Mouse (Mus musculus): ENCODE results near the gene Rspo3.

Rspo3 gene

GRCm38 (mm10) chr10:29470454-29470853, 65.2 kb downstream of the Rspo3 start:
- TF ChIP-seq CTCF (conservative IDR thresholded peaks at IDR 0.05; ENCODE audit: low read length), result no peak
- H3K27me3 ChIP-seq (ENCODE audit: insufficient read depth, low read length), result no peaks in the 10 kb centered on the region
- H3K36me3 ChIP-seq (ENCODE audit: insufficient read depth, low read length), result no peaks in the 10 kb centered on the region
- H3K9me3 ChIP-seq (ENCODE audit: low read length), result no peaks in the 10 kb centered on the region
- H3K4me3 ChIP-seq (replicated peaks; ENCODE audit: low read length), result no peak overlapping the region
- no peaks in the 10 kb centered on the region for H3K4me1 ChIP-seq (replicated peaks; ENCODE audit: low read depth, low read length)

- no peak overlapping the region for H3K4me3 ChIP-seq (replicated peaks; ENCODE audit: low read length)
- no peaks in the 10 kb centered on the region for H3K4me1 ChIP-seq (replicated peaks; ENCODE audit: low read depth, low read length)
- no peaks in the 10 kb centered on the region for H3K9me3 ChIP-seq (ENCODE audit: low read length)
- no peaks in the 10 kb centered on the region for H3K27me3 ChIP-seq (ENCODE audit: insufficient read depth, low read length)
- H3K36me3 ChIP-seq (ENCODE audit: insufficient read depth, low read length), result no peaks in the 10 kb centered on the region
- TF ChIP-seq CTCF (conservative IDR thresholded peaks at IDR 0.05; ENCODE audit: low read length) (no peak), NANOG (IDR thresholded peaks at IDR 0.05; ENCODE audit: borderline replicate concordance, low read length) (no peak), POU5F1 (IDR thresholded peaks at IDR 0.05; ENCODE audit: borderline replicate concordance, low read length) (no peak)
These were observed 75.6 kb downstream of the Rspo3 start for GRCm38 (mm10) chr10:29460100-29460499.

- TF ChIP-seq POU5F1 (IDR thresholded peaks at IDR 0.05; ENCODE audit: borderline replicate concordance, low read length) (no peak), CTCF (conservative IDR thresholded peaks at IDR 0.05; ENCODE audit: low read length) (peak; percentile 46)
- H3K4me3 ChIP-seq (replicated peaks; ENCODE audit: low read length), result no peak overlapping the region
- no peaks in the 10 kb centered on the region for H3K27me3 ChIP-seq (ENCODE audit: insufficient read depth, low read length)
- H3K36me3 ChIP-seq (ENCODE audit: insufficient read depth, low read length), result no peaks in the 10 kb centered on the region
- H3K9me3 ChIP-seq (ENCODE audit: low read length), result no peaks in the 10 kb centered on the region
- no peaks in the 10 kb centered on the region for H3K4me1 ChIP-seq (replicated peaks; ENCODE audit: low read depth, low read length)
These were observed 76.0 kb downstream of the Rspo3 start for GRCm38 (mm10) chr10:29459632-29460031.

- H3K4me3 ChIP-seq (replicated peaks; ENCODE audit: low read length), result no peak overlapping the region
- H3K4me1 ChIP-seq (replicated peaks; ENCODE audit: low read depth, low read length), result no peaks in the 10 kb centered on the region
- H3K36me3 ChIP-seq (ENCODE audit: insufficient read depth, low read length), result no peaks in the 10 kb centered on the region
- peaks cover 13% of the 10 kb centered on the region for H3K9me3 ChIP-seq (ENCODE audit: low read length)
- TF ChIP-seq CTCF (conservative IDR thresholded peaks at IDR 0.05; ENCODE audit: low read length) (no peak), NANOG (IDR thresholded peaks at IDR 0.05; ENCODE audit: borderline replicate concordance, low read length) (no peak), POU5F1 (IDR thresholded peaks at IDR 0.05; ENCODE audit: borderline replicate concordance, low read length) (no peak)
- H3K27me3 ChIP-seq (ENCODE audit: insufficient read depth, low read length), result no peaks in the 10 kb centered on the region
These were observed 90.6 kb downstream of the Rspo3 start for GRCm38 (mm10) chr10:29445076-29445475.

GRCm38 (mm10) chr10:29441297-29441696, 94.4 kb downstream of the Rspo3 start:
- Histone ChIP-seq H3K36me3 (ENCODE audit: insufficient read depth, low read length) (no peaks in the 10 kb centered on the region), H3K9me3 (ENCODE audit: low read length) (peaks cover 13% of the 10 kb centered on the region), H3K4me1 (replicated peaks; ENCODE audit: low read depth, low read length) (no peaks in the 10 kb centered on the region), H3K27me3 (ENCODE audit: insufficient read depth, low read length) (no peaks in the 10 kb centered on the region), H3K4me3 (replicated peaks; ENCODE audit: low read length) (no peak overlapping the region)
- TF ChIP-seq CTCF (conservative IDR thresholded peaks at IDR 0.05; ENCODE audit: low read length) (no peak), NANOG (IDR thresholded peaks at IDR 0.05; ENCODE audit: borderline replicate concordance, low read length) (no peak), POU5F1 (IDR thresholded peaks at IDR 0.05; ENCODE audit: borderline replicate concordance, low read length) (no peak)

GRCm38 (mm10) chr10:29432935-29433453, 102.7 kb downstream of the Rspo3 start:
- no peak for TF ChIP-seq CTCF (conservative IDR thresholded peaks at IDR 0.05; ENCODE audit: low read length)
- TF ChIP-seq NANOG (IDR thresholded peaks at IDR 0.05; ENCODE audit: borderline replicate concordance, low read length), result no peak
- no peak for TF ChIP-seq POU5F1 (IDR thresholded peaks at IDR 0.05; ENCODE audit: borderline replicate concordance, low read length)

GRCm38 (mm10) chr10:29426660-29427059, 109.0 kb downstream of the Rspo3 start:
- Histone ChIP-seq H3K4me3 (replicated peaks; ENCODE audit: low read length) (no peak overlapping the region), H3K4me1 (replicated peaks; ENCODE audit: low read depth, low read length) (no peaks in the 10 kb centered on the region), H3K9me3 (ENCODE audit: low read length) (no peaks in the 10 kb centered on the region), H3K36me3 (ENCODE audit: insufficient read depth, low read length) (no peaks in the 10 kb centered on the region), H3K27me3 (ENCODE audit: insufficient read depth, low read length) (no peaks in the 10 kb centered on the region)
- no peak for TF ChIP-seq NANOG (IDR thresholded peaks at IDR 0.05; ENCODE audit: borderline replicate concordance, low read length)
- no peak for TF ChIP-seq POU5F1 (IDR thresholded peaks at IDR 0.05; ENCODE audit: borderline replicate concordance, low read length)
- TF ChIP-seq CTCF (conservative IDR thresholded peaks at IDR 0.05; ENCODE audit: low read length), result no peak

More at GRCm38 (mm10) chr10:29432935-29433453, 102.7 kb downstream of the Rspo3 start:
- no peaks in the 10 kb centered on the region for H3K4me1 ChIP-seq (replicated peaks; ENCODE audit: low read depth, low read length)
- no peak overlapping the region for H3K4me3 ChIP-seq (replicated peaks; ENCODE audit: low read length)
- H3K36me3 ChIP-seq (ENCODE audit: insufficient read depth, low read length), result no peaks in the 10 kb centered on the region
- H3K9me3 ChIP-seq (ENCODE audit: low read length), result no peaks in the 10 kb centered on the region
- no peaks in the 10 kb centered on the region for H3K27me3 ChIP-seq (ENCODE audit: insufficient read depth, low read length)

- H3K9me3 ChIP-seq (ENCODE audit: low read length), result no peaks in the 10 kb centered on the region
- H3K4me1 ChIP-seq (replicated peaks; ENCODE audit: low read depth, low read length), result no peaks in the 10 kb centered on the region
- no peaks in the 10 kb centered on the region for H3K27me3 ChIP-seq (ENCODE audit: insufficient read depth, low read length)
- no peak overlapping the region for H3K4me3 ChIP-seq (replicated peaks; ENCODE audit: low read length)
- TF ChIP-seq NANOG (IDR thresholded peaks at IDR 0.05; ENCODE audit: borderline replicate concordance, low read length), result no peak
- no peaks in the 10 kb centered on the region for H3K36me3 ChIP-seq (ENCODE audit: insufficient read depth, low read length)
These were observed 111.1 kb downstream of the Rspo3 start for GRCm38 (mm10) chr10:29424571-29424970.

- no peaks in the 10 kb centered on the region for H3K9me3 ChIP-seq (ENCODE audit: low read length)
- TF ChIP-seq CTCF (conservative IDR thresholded peaks at IDR 0.05; ENCODE audit: low read length) (no peak), POU5F1 (IDR thresholded peaks at IDR 0.05; ENCODE audit: borderline replicate concordance, low read length) (no peak), NANOG (IDR thresholded peaks at IDR 0.05; ENCODE audit: borderline replicate concordance, low read length) (no peak)
- no peak overlapping the region for H3K4me3 ChIP-seq (replicated peaks; ENCODE audit: low read length)
- H3K4me1 ChIP-seq (replicated peaks; ENCODE audit: low read depth, low read length), result no peaks in the 10 kb centered on the region
- no peaks in the 10 kb centered on the region for H3K36me3 ChIP-seq (ENCODE audit: insufficient read depth, low read length)
- H3K27me3 ChIP-seq (ENCODE audit: insufficient read depth, low read length), result no peaks in the 10 kb centered on the region
These were observed 121.3 kb downstream of the Rspo3 start for GRCm38 (mm10) chr10:29414361-29414760.
